Mouse (Mus musculus): ENCODE measurements around the gene Tspan5.

The Tspan5 gene

GRCm38 (mm10) chr3:138843180-138843579, 101.2 kb downstream of the Tspan5 start:
- no peak for DNase-seq (ENCODE audit: low read depth in 2 of 2, low spot score in 2 of 2)

GRCm38 (mm10) chr3:138843641-138844040, 101.6 kb downstream of the Tspan5 start:
- no peak for DNase-seq (ENCODE audit: low read depth in 2 of 2, low spot score in 2 of 2)

- no peak for DNase-seq (ENCODE audit: low read depth in 2 of 2, low spot score in 2 of 2)
These were observed 103.8 kb downstream of the Tspan5 start for GRCm38 (mm10) chr3:138845820-138846219.

DNA sequence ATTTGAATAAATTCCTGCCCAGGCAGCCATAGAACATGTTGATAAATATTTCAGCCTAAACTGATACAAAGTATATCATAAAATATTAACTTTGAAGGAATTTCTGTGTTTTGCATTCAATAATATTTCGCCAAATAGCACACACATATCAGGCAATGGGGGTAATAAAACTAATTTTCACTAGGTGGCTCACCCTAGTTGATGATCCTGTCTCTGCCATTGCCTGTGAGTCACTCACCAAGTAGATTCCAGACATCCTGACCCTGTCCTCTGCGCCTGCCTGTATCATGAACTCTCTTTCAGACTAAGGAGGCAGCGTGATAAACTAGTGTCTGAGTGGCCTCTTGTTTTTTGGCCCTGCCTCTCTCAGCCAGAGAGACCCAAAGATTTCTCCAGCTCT, 105.8 kb downstream of the Tspan5 start:
- DNase-seq (ENCODE audit: low read depth in 2 of 2, low spot score in 2 of 2) = no peak

DNA sequence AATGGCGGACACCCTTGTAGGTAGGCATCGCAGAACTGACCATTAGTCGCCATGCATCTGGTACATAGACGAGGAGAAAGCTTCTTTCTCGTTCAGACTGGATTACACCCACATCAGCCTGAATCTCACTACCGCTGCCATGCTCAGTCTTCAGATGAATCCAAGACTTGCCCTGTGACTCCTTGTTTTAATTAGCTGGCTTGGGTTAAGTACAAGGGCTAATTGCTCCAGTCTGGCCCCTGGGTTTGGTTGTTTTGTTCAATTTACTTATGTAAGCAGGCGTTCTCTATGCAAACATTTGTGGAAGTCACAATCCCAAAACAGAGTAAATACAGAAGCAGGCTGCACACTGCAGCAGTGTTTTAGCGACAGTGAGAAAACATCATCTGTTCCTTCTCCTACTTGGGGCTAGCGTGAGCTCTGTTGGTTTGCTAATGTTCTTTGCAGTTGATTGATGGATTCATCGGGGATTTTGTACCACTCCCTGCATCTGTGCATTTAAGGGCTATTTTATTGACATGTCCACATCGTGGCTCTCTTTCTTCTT, 107.8 kb downstream of the Tspan5 start:
- no peak for DNase-seq (ENCODE audit: low read depth in 2 of 2, low spot score in 2 of 2)

GRCm38 (mm10) chr3:138851876-138852275, 109.9 kb downstream of the Tspan5 start:
- no peak for DNase-seq (ENCODE audit: low read depth in 2 of 2, low spot score in 2 of 2)

DNA sequence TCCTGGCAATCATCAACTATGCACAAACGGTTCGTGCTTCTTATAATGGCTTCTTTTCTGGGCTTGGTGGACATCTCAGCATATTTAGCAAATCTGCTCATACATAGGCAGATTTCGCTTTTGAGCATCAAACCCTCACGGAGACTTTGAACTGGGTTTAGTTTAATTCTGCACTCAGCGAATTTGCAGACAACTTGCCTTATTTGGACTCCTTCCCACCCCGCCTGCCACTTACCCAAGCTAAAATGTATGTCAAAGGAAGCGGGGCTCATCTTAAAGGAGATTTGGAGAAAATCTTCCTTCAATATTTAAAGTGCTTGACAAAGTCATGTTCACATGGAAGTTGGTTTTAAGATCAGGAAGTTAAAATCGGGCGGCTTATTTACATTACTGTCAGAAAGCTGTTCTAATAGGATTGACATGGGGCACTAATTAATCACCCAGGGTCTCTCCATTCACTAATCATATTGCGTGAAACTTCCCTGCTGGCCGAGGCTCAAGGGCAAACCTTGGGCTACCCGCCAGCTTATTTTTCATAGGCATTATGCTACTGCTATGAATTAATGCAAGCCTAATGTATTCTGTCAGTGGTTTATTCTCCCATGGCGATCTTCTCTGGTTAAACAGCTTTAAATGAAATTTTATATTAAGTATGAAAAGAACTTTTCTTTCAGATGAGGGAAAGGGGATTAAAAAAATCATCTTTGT, 111.1 kb downstream of the Tspan5 start:
- no peak for DNase-seq (ENCODE audit: low read depth in 2 of 2, low spot score in 2 of 2)

- no peak for DNase-seq (ENCODE audit: low read depth in 2 of 2, low spot score in 2 of 2)
These were observed 112.2 kb downstream of the Tspan5 start for GRCm38 (mm10) chr3:138853996-138854836.

- no peak for DNase-seq (ENCODE audit: low read depth in 2 of 2, low spot score in 2 of 2)
These were observed 113.4 kb downstream of the Tspan5 start for GRCm38 (mm10) chr3:138855387-138855786.

- no peak for DNase-seq (ENCODE audit: low read depth in 2 of 2, low spot score in 2 of 2)
These were observed 115.0 kb downstream of the Tspan5 start for GRCm38 (mm10) chr3:138856946-138857345.

DNA sequence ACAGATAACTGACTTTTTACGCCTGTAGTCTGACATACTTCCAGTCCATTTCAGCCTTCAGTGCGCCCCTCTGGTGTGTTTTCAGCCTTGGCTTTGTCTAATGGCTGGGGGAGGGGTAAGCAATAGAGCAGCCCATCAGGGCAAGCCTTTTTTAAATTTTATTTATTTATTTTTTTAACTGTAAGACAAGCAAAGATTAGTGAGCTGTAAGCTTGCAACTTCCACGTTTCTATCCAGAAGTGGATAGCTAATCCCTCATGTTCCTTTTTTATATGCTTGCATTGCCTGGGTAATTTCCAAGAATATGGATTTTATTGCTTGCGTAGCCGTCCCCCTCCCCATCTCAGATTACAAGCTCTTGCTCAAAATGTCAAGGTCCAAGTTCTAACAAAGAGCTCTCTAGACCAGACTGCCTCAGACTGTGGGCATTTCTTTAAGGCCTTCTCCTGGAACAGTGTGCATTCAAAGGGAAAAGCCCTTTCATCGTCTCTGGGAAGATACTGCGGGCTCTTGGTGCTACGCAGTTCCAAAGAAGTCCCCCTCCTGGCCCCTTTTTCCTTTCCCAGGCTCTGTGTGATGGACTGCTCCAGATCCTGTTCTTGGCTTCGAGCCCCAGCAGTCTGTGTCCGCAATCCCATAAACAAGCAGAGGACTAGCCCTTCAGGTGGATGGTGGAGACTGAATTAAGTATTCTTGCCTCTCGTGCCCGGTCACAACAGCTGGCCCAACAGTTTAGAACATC, 116.0 kb downstream of the Tspan5 start:
- DNase-seq (ENCODE audit: low read depth in 2 of 2, low spot score in 2 of 2) = no peak

DNA sequence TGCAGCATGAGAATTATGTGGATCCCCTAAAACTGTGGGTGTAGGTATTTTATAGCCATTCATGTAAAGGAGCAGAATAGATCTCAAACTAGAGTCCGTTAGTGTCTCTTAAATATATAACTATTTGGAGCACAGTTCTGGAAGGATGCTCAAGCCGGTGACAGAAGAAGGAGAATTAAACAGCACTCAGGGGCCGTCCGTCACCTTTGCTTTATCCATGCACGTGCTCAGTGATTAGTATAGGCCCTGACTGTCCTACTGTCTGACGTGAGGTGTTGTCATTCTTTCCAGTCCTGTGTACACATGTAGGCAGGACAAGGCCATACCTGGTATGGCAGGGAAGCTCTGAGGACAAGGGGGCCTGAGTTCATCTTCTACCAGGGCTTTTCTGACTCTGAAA, 116.7 kb downstream of the Tspan5 start:
- no peak for DNase-seq (ENCODE audit: low read depth in 2 of 2, low spot score in 2 of 2)

DNA sequence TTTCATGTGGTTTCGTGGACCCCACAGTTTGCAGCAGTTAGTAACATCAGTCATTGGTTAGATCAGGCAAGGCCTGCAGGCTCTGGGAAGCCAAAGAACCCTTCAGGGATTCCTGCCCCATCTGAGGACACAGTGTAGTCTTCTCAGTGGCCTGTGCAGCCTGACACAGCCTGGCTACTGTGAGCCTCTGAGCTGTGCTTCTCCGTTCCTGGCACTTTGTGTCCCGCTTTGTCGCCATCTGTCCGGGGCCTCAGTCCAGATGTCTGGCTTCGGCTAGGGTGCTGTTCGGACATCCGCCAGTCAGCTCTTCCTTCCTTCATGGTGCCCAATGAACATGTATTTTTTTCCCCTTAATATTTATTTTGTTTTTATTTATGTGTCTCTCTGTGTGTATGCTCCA, 117.2 kb downstream of the Tspan5 start:
- DNase-seq (ENCODE audit: low read depth in 2 of 2, low spot score in 2 of 2) = no peak

- no peak for DNase-seq (ENCODE audit: low read depth in 2 of 2, low spot score in 2 of 2)
These were observed 117.7 kb downstream of the Tspan5 start for GRCm38 (mm10) chr3:138859666-138860065.

DNA sequence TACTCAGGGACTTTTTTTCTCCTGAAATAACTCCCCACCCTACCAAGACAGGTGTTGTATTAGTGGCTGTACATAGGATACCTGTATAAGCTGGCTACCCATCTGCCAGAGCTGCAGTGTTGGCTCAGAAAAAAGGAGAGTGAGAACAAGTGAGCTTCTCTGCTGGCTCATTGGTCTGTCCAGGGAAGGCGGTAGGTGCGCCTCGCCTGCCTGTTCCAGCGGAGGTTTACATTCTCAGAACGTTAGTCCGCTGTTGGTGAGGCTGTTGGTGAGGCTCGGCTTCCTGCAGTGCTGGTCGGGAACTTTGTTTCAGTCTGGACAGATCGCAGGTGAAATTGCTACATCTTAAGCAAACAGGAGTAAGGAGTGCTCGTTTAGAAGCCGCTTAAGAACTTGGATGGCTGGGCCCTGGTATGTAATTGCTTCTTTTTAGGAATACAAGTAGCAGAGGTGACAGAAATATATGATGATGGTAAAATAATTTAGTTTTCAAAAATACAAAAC, 118.3 kb downstream of the Tspan5 start:
- DNase-seq (ENCODE audit: low read depth in 2 of 2, low spot score in 2 of 2) = no peak

DNA sequence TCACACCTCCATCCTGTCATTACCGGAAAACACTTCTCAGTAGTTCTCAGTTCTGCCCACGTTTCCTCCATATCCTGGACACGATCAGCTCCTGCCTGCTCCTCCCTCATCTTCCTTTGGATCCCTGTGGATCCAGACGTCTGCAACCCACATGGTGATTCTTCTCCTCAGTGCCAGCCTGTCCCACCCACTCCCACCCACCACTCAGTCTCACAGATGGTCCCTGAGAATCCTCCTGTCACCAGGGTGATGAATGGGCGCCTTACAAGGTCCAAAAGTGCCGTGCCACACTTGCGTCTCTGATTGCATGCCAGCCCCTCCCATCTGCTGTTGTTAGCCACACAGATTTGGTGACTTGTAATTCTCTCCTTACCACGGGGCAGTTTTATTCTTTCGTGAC, 119.0 kb downstream of the Tspan5 start:
- DNase-seq (ENCODE audit: low read depth in 2 of 2, low spot score in 2 of 2) = no peak

DNA sequence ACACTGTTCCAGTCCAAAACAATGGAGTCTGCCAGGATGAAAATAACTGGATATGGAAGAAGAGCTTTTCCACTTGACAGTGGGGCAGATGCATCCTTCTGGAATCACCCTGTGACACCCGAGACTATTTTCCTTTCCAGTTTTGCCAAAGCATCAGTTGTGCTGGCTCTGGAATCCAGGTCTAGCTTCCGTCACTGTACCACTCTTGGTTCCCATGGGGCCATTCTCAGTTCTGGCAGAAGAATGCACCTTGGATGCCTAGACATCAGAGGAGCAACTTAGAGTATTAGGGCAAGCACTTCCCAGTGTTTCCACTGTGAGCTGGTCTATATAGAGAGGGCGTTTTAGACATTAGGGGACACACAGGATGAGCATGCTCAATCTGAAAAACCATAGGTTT, 119.6 kb downstream of the Tspan5 start:
- DNase-seq (ENCODE audit: low read depth in 2 of 2, low spot score in 2 of 2) = no peak

DNA sequence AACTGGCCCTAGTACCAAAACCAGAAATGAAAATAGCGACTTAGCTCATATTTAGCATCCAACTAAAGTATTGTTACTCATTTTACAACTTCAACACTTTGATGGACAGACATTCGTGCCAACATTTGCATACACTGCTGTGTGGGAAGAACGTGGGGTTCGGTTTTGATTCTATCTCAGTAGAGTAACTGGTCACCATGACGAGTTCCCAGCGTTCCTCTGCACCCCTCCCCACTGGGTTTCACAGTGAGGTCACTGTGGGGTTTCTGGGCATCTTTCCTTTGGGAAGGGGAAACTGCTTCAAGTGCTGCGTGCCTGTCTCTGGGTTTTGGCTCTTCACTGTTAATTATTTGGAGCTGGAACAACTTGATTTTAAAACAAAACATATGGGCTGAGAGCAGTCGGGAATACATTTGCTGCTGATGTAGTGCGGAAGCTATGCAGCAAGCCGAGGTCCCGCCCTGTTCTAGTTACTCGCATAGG, 122.2 kb downstream of the Tspan5 start:
- no peak for DNase-seq (ENCODE audit: low read depth in 2 of 2, low spot score in 2 of 2)

GRCm38 (mm10) chr3:138865271-138865670, 123.3 kb downstream of the Tspan5 start:
- DNase-seq (ENCODE audit: low read depth in 2 of 2, low spot score in 2 of 2) = no peak

- DNase-seq (ENCODE audit: low read depth in 2 of 2, low spot score in 2 of 2) = no peak
These were observed 125.3 kb downstream of the Tspan5 start for GRCm38 (mm10) chr3:138867149-138867848.

DNA sequence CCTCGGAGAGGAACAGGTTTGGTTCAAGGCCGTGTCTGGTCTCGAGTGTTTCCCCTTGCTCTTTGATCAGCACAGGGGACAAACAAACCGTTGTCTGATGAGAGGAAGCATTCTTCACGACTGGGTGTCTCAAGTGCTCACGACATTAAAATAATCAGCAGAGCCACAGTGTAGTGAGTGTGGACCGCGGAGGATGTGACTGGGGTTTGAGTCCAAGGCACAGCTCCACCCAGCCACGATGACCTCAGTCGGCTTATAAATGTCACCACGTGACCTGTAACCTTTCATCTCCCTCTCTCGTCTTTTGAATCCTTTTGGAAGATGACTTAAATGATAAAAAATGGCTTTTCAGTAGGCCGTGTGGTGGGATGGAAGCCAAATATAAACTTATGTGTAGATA, 126.4 kb downstream of the Tspan5 start:
- no peak for DNase-seq (ENCODE audit: low read depth in 2 of 2, low spot score in 2 of 2)

Data from CD8-positive naive resting alpha-beta T cell, adult 2 months (primary cell).